Mouse (Mus musculus) ES-CJ7 (cell line): ENCODE results near the gene Cdk6.
"Not testable (repeated sequence)": the region's sequence is repeated elsewhere in the genome, so short reads cannot be mapped to it uniquely, and the experiment has no call there.

ENCODE experiments used
- DNase-seq: peaks from one replicate; pipeline ENCODE4 v3.0.0; 2011; ENCODE audit warnings: low read depth, low spot score

Cdk6 gene

GRCm38 (mm10) chr5:3509503-3509902, 168.2 kb downstream of the Cdk6 start:
- DNase-seq, result no peak

- DNase-seq, result no peak
Measured at GRCm38 (mm10) chr5:3511097-3511795, 170.0 kb downstream of the Cdk6 start.

GRCm38 (mm10) chr5:3512584-3512983, 171.3 kb downstream of the Cdk6 start:
- no peak for DNase-seq

GRCm38 (mm10) chr5:3514901-3515311, 173.6 kb downstream of the Cdk6 start:
- no peak for DNase-seq

GRCm38 (mm10) chr5:3515477-3515876, 174.2 kb downstream of the Cdk6 start:
- DNase-seq, result no peak

- DNase-seq, result no peak
Measured at GRCm38 (mm10) chr5:3516481-3517075, 175.3 kb downstream of the Cdk6 start.

GRCm38 (mm10) chr5:3520493-3521359, 179.4 kb downstream of the Cdk6 start:
- DNase-seq, result no peak

DNA sequence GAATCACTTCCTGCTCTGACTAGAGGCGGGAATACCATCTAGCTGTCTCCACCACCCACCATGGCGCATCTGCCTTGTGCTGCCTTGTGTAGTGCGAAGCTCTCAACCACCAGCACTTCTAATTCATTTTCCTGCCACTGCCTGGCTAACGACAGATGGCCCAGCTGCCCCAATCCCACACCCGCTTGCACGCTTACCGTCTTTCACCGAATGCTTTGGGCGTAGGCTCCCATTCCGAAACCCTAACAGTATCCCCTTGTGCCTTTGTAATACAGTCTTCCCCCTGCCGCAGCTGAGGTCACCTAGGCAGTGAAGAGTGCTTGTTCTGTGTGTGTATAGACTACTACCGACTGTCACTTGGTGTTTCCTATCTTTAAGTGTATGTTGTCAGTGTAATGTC, 180.5 kb downstream of the Cdk6 start:
- DNase-seq, result no peak

DNA sequence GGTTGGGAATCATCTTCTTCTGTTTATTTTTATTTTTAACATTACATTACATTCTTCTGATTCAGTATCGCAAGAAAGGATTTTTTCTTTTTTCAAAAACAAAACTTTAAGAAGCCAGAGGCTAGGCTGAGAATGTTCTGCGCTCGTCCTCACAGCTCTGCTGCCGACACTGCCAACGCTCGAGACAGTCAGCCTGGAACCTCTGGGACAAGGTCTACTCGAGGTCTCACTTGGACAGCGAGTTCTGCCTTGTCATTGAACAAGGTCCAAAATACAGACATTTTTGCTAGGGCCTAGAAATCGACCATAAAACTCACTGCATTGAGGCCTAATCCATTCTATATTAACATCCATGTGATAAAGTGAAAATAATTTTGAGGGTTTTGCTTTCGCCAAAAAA, 181.5 kb downstream of the Cdk6 start:
- no peak for DNase-seq

GRCm38 (mm10) chr5:3527041-3527691, 185.9 kb downstream of the Cdk6 start:
- no peak for DNase-seq

- DNase-seq, result no peak
Measured at GRCm38 (mm10) chr5:3529585-3530189, 188.4 kb downstream of the Cdk6 start.

GRCm38 (mm10) chr5:3532048-3532447, 190.8 kb downstream of the Cdk6 start:
- not testable (repeated sequence) for DNase-seq

DNA sequence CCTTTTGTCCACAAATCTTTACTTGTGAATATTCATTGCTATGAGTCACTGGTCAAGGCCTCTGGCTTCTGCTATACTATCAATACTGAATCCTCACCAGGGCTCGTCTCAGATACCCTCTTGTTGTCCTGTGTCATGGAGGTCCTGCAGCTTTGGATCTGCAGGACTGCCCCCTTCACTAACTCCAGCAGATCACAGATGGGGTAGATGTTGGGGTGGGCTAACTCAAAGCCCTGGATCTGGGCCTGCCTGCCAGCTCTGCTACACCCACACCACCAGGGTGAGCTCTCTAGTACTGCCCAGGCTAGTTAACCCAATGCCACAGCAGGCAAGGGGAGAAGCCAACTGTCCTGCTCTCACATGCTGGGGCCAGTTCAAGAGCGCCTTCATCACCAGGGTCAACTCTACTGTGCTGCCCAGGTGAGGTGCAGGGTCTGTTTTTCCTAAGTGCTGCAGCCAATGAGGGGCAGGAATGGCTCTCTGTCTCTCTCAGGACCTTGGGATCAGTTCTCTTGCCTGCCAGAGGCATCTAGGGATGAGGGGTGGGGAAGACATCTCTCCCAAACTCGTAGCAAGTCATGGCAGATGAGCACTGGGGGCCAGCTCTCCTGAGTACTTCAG, 195.4 kb downstream of the Cdk6 start:
- no peak for DNase-seq

GRCm38 (mm10) chr5:3538505-3539472, 197.5 kb downstream of the Cdk6 start:
- no peak for DNase-seq

DNA sequence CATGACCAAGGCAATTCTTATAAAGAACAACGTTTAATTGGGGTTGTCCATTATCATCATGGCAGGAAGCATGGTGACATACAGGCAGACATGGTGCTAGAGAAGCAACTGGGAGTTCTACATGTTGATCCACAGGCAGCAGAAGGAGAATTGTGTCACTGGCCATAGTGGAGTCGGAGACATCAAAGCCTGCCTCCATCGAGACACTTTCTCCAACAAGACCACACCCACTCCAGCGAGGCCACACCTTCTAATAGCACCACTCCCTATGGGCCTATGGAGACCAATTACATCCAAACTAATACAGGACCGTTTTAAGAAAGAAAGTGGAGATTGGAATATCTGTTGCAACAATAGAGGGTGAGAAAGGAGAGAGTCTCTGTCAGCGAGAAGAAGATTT, 200.6 kb downstream of the Cdk6 start:
- peak; percentile 28 for DNase-seq

DNA sequence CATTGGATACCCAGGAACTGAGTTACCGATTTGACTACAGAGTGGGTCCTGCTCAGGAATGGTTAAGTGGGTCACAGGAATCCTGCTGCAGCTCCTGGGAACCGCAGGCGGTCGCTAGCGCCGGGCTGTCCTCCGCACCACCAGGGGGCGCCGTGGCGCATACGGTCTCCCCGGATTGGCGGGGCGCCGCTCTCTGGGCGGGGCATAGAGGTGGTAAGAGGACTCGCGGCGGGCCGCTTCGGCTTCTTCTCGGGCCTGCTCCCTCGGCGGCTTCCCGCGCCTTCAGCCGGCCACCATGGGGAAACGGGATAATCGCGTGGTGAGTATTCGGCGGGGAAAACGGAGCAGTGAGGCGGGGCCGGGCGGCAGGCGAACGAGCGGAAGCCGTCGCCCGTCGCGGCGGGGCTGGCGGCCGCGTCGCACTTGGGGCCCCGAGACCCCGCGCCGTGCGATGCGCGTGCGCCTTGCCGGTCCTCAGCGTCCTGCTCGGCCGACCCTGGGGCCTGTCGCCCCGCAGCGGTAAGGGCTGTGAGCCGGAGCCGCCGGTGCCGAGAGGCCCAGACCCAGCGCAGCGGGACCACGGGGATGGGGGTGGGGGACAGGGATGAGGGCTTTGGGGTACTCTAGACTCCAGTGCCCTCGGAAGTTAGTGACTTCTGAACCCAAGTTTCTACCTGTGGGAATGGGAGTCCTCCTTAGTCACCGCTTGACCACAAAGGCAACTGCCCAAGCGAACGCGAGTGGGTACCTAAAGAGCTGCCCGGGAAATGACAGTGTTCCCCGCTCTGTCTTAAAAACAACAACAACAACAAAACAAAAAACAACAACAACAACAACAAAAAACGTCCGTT, 202.6 kb downstream of the Cdk6 start, which contains the start of gene Fam133b:
Gene Fam133b, plus strand, starts transcription at position 205 of the 851 bp plus-strand sequence.
- peak; percentile 94 for DNase-seq

DNA sequence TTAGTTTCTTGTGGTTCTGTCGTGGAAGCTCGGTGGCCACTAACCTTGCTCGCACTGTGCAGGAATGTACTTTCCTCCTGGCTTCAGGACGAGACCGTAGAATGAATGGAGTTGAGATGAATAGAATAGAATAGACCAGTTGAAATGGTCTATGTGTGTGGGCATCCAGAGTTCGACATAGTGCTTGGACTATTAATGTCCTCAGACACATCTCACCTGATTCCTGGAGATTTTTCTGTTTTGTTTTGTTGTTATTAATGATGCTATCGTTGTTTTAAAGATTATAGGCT, 203.1 kb downstream of the Cdk6 start:
- no peak for DNase-seq

GRCm38 (mm10) chr5:3546226-3546625, 204.9 kb downstream of the Cdk6 start:
- DNase-seq, result no peak

- no peak for DNase-seq
Measured at GRCm38 (mm10) chr5:3551481-3551880, 210.2 kb downstream of the Cdk6 start.
